9 mouse cellular contexts compared by ENCODE assay signal in the genomic region with DNA sequence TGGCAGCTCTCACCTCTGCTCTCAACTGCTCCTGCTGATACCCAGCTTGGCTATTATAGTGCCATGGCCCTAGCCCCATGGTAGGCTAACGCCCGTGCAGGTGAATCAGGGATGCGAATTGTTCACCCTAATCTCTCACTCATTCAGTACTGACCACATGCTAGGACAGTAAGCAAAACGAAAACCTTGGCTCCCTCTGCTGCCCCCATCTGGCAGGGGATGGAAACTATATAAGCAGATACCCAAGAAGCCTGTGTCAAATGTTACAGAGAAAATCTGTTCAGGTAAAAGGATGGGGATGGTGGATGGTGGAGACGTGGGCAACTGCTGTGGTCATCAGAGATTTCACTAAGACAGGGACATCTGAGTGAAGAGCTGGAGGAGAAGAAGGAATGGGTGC.
DNase-seq lines count a peak whose midpoint lies in the region; ATAC-seq and TF ChIP-seq lines count a peak whose summit lies in the region.
"Had no signal": no experiment of that assay in that cellular context is flagged by ENCODE, and none has a peak within 500 bp of the region (broad histone marks: within the 10 kb centered on the region; RNA-seq: fewer than 3 reads in every experiment).

No protein-coding gene starts in this region.

- TF ChIP-seq CTCF in kidney, adult 2 months (conservative IDR thresholded peaks at IDR 0.05; ENCODE audit: insufficient read depth, insufficient read length, low read depth, low read length): peak; percentile 73

- H3K4me1 ChIP-seq in kidney, adult 2 months (ENCODE audit: control insufficient read depth, insufficient read depth, low read length): no peaks in the 10 kb centered on the region
- H3K4me1 ChIP-seq in kidney, embryonic 15.5 days: 0 out of 2 replicates have a peak, but pooled peaks cover 8% of the 10 kb centered on the region
- peaks cover 9% of the 10 kb centered on the region for H3K4me1 ChIP-seq in hindbrain, embryonic 12.5 days
- H3K4me1 ChIP-seq: embryonic facial prominence, embryonic 15.5 days; limb, embryonic 13.5 days had no signal

- no peak for ATAC-seq in kidney, embryonic 15.5 days (replicated peaks; ENCODE audit: low FRiP score)
- ATAC-seq in hindbrain, embryonic 12.5 days (ENCODE audit: low FRiP score): no peak

- no peak overlapping the region for H3K4me3 ChIP-seq in kidney, adult 2 months (ENCODE audit: insufficient read depth, low read depth, low read length)
- no peak overlapping the region for H3K4me3 ChIP-seq in kidney, embryonic 15.5 days (replicated peaks)
- H3K4me3 ChIP-seq in hindbrain, embryonic 12.5 days: no peak overlapping the region
- H3K4me3 ChIP-seq: embryonic facial prominence, embryonic 15.5 days; limb, embryonic 13.5 days had no signal

- 70% methylated on average over 5 of the region's 5 CpGs for WGBS in kidney, adult 2 months
- WGBS in kidney, embryonic 15.5 days: 77% methylated on average over 5 of the region's 5 CpGs
- 75% methylated on average over 5 of the region's 5 CpGs for WGBS in hindbrain, embryonic 12.5 days

- TF ChIP-seq POLR2A in kidney, adult 2 months (IDR thresholded peaks at IDR 0.05; ENCODE audit: low read depth, low read length): no peak

- H3K4me2 ChIP-seq in kidney, embryonic 15.5 days: no peak overlapping the region
- H3K4me2 ChIP-seq in hindbrain, embryonic 12.5 days (replicated peaks): no peak overlapping the region
- H3K4me2 ChIP-seq: embryonic facial prominence, embryonic 15.5 days; limb, embryonic 13.5 days had no signal

- DNase-seq in kidney, adult 2 months: peak; percentile 48
- peak; percentile 32 for DNase-seq in ES-CJ7 (ENCODE audit: low read depth, low spot score)
- peak; percentile 38 for DNase-seq in adrenal gland, postnatal 25 days
- peak; percentile 21 to 77 for DNase-seq in kidney, postnatal 36 days
- DNase-seq in thymus, postnatal 36 days: peak; percentile 22 to 39

- no peak overlapping the region for H3K27ac ChIP-seq in kidney, adult 2 months (ENCODE audit: insufficient read depth, low read depth, low read length)
- no peak overlapping the region for H3K27ac ChIP-seq in kidney, embryonic 15.5 days
- no peak overlapping the region for H3K27ac ChIP-seq in hindbrain, embryonic 12.5 days
- H3K27ac ChIP-seq: embryonic facial prominence, embryonic 15.5 days; limb, embryonic 13.5 days had no signal

- no peaks in the 10 kb centered on the region for H3K27me3 ChIP-seq in kidney, adult 2 months (replicated peaks; ENCODE audit: control insufficient read depth, insufficient read depth, low read length)
- peaks cover 4% of the 10 kb centered on the region; the same call in 1 of the 2 replicates for H3K27me3 ChIP-seq in kidney, embryonic 15.5 days
- H3K27me3 ChIP-seq in hindbrain, embryonic 12.5 days: no peaks in the 10 kb centered on the region
- H3K27me3 ChIP-seq: embryonic facial prominence, embryonic 15.5 days had no signal

- H3K9ac ChIP-seq in kidney, embryonic 15.5 days: no peak overlapping the region
- H3K9ac ChIP-seq in hindbrain, embryonic 12.5 days: no peak overlapping the region
- H3K9ac ChIP-seq: embryonic facial prominence, embryonic 15.5 days; limb, embryonic 13.5 days had no signal

- H3K9me3 ChIP-seq in kidney, embryonic 15.5 days (replicated peaks): no peaks in the 10 kb centered on the region
- H3K9me3 ChIP-seq in hindbrain, embryonic 12.5 days (replicated peaks): no peaks in the 10 kb centered on the region
- H3K9me3 ChIP-seq: embryonic facial prominence, embryonic 15.5 days; limb, embryonic 13.5 days had no signal

- H3K36me3 ChIP-seq in kidney, adult 2 months (ENCODE audit: control insufficient read depth, insufficient read depth, low read length): no peaks in the 10 kb centered on the region
- H3K36me3 ChIP-seq in kidney, embryonic 15.5 days: no peaks in the 10 kb centered on the region
- no peaks in the 10 kb centered on the region for H3K36me3 ChIP-seq in hindbrain, embryonic 12.5 days
- H3K36me3 ChIP-seq: embryonic facial prominence, embryonic 15.5 days; limb, embryonic 13.5 days had no signal
